Mouse (Mus musculus) cerebellum, postnatal 14 days (tissue): ENCODE data around the gene Krt24.

Source experiments
- DNase-seq, 2 experiments: peaks; one replicate each; pipeline ENCODE4 v3.0.0; 2021; ENCODE audit warnings: mixed read lengths in 2 of 2

Gene Krt24

GRCm38 (mm10) chr11:99284833-99285312 is at the start of gene Krt24:
Gene Krt24 (minus strand): TSS chr11:99285262.
- no peak for DNase-seq

DNA sequence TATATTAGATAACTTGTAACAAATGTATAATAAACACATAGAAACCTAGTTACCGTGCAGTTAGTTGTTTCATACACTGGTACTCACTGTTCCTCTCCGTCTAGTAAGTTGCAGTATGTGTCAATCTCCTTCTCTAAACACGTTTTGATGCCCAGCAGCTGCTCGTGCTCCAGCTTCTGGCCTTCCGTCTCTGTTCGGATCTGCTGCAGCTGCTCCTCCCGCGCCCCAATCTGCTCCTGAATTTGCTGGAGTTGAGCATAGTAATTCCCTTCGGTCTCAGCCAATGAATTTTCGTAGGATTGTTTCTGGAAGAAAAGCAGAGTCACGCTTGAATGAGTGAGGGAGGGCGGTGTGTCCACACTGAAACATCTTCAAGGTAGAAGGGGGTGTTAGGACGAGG is 48.4 kb upstream of the Krt24 start:
- peak in 1 of 2 experiments; percentile 8 for DNase-seq

GRCm38 (mm10) chr11:99329655-99330054 is 44.6 kb upstream of the Krt24 start:
- DNase-seq: no peak

DNA sequence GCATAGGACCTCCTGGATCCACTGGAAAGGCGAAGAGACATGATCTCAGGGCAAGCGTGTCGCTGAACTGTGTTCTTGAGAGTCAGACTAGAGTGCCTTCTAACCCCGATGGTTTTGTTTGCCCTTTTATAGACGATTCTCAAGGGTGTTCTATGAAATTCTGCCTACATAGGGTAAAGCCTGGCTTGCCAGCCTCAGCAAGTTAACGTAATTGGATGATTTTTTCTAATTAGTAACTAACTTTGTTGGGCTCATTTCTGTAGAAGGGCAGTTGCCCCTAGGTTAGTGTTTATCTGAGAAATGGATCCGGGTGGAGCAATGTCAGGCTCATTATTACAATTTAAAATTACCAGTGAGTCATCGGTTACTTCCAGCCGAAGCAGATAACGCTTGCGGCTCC is 37.8 kb upstream of the Krt24 start, which contains the start of gene Krt25:
Gene Krt25, minus strand, starts transcription at position 101 of the 400 bp plus-strand sequence.
- DNase-seq: no peak

DNA sequence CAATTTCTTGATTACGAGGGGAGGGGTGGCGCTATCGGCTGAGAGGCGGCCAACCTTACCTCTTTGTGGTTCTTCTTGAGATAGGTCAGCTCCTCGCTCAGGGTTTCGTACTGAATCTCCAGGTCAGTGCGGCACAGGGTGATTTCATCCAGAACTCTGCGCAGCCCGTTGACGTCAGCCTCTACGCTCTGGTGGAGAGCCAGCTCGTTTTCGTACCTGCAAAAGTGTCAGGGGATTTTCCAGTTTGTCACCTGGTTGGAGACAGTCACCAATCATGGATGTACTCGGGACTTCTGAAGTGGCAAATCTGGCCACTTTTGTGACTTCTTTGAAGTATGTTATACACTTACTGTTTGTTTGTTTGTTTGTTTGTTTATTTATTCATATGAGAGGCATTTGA is 36.0 kb upstream of the Krt24 start:
- no peak for DNase-seq

- no peak for DNase-seq
Measured at GRCm38 (mm10) chr11:99319127-99319526, 34.1 kb upstream of the Krt24 start.

- DNase-seq: no peak
Measured at GRCm38 (mm10) chr11:99316543-99316942, 31.5 kb upstream of the Krt24 start.

DNA sequence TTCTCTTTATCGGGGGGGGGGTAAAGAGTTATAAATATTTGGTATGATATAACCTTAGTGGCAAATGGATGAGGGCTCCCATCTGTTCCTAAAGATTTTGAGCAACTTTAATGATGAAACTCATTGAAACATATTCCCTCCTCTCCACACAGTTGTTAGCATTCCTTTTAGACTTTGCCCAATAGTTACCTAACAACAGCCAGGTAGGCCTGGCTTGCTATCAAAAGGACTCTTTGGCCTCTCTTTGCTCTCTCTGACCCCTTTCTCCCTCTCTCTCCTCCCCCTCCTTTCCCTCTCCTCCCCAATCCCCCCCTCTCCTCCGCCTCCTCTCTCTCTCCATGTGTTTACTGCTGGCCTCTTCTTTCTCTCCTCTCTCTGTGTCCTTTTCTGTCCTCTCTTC is 29.5 kb upstream of the Krt24 start:
- DNase-seq: no peak

DNA sequence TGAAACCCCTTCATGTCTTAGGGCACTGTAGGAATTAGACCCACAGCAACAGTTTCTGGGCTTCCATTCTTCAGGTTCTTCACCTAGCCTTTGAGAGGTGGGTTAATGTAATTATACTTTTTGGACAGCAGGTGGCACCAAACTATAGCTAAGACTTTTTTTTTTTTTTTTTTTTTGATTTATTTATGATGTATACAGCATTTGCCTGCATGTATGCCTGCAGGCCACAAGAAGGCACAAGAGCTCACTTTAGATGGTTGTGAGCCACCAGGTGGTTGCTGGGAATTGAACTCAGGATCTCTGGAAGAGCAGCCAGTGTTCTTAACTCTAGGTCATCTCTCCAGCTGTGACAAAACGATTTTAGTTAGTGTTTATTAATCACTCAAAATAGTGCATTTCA is 25.8 kb upstream of the Krt24 start:
- DNase-seq: peak in 1 of 2 experiments; percentile 22

GRCm38 (mm10) chr11:99307579-99307978 is 22.5 kb upstream of the Krt24 start:
- DNase-seq: peak; percentile 78 to 83

DNA sequence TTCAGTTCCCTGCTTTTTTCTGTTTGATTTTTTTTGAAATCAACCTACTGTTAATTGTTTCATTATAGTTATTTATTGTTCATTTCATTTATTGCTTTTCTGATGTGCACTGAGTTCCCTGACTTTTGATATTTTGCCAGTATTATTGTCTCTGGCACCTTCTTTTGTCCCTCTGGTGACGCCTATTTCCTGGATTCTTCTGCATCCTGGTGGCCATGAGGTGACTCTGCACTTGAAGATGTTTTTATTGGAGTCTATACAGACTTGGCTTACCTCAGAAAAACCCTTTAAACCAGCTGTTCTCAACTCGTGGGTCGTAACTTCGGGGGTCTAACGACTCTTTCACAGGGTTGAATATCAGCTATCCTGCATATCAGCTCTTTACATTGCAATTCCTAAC is 10.0 kb upstream of the Krt24 start:
- peak in 1 of 2 experiments; percentile 24 for DNase-seq

DNA sequence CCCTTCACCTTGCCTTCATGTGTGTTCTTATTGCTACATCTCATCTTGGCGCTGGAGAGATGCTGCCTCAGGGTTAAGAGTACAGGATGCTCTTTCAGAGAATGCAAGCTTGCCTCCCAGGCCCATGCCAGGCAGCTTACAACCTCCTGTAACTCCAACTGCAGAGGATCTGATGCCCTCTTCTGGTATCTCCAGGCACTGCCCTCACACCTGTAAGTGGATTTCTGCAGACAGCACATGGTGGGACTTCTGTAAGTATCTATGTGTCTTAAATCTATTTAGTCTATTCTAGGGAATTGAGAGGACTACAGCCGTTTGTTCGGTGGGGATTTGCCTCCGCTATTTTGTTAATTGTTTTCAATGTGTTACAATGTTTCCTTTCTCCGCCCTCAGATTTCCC is 7.8 kb upstream of the Krt24 start:
- DNase-seq: peak; percentile 78 to 84

DNA sequence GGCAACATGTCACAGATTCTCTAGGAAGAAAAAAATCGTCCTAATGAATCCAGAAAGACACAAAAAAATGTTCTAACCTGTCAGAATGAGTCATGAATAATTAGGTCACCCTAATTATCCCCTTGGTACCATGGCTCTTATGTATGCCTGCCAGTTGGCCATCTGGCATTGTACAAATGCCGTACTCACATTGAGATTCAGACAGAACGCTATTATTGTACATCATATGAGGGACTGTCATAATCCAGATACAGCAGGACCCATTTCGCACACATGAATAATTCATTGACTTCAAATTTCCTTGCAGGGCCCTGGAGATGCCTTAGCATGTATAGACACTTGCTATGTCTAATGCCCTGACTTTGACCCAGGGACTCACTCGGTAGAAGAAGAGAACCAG is 1.1 kb downstream of the Krt24 start:
- peak; percentile 38 to 58 for DNase-seq

DNA sequence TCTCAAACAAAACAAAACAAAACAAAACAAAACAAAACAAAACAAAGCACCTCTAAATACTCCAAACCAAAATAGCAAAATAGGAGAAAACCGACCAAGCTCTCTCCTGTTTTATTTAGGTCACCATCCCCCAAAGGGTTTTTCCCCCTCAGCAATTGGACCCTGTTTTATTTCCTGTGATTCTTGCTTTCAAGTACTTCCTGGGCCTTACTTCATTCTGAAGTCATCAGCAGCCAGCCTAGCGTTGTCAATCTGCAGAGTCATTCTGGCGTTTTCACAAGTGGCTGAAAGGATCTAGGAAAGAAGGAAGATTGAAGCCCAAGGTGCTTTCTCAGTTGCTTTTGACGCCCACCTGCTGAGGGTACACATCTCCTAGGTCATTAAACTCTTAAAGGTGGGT is 1.7 kb downstream of the Krt24 start:
- DNase-seq: peak in 1 of 2 experiments; percentile 22

- DNase-seq: peak; percentile 42 to 45
Measured at GRCm38 (mm10) chr11:99281116-99281515, 3.9 kb downstream of the Krt24 start.

GRCm38 (mm10) chr11:99279986-99280385 is 5.1 kb downstream of the Krt24 start:
- DNase-seq: peak in 1 of 2 experiments; percentile 41

- DNase-seq: no peak
Measured at GRCm38 (mm10) chr11:99276786-99277185, 8.3 kb downstream of the Krt24 start.

DNA sequence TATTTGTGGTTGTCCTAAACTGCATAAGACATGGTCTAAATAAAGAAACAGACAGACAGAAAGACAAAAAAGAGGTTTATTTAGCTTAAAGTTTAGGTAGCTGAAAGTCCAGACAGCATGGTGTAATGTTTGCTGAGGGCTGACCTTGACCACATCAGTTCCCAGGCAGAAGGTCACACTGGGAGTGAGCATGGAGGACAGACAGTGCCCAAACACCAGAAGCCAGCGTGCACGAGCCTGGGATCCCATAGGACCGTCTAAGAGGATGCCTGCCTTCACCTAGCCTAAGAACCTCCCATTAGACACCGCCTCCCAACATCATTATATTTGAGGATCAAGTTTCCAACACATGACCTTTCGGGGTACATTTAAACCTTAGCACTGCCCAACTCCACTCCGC is 9.4 kb downstream of the Krt24 start:
- no peak for DNase-seq

DNA sequence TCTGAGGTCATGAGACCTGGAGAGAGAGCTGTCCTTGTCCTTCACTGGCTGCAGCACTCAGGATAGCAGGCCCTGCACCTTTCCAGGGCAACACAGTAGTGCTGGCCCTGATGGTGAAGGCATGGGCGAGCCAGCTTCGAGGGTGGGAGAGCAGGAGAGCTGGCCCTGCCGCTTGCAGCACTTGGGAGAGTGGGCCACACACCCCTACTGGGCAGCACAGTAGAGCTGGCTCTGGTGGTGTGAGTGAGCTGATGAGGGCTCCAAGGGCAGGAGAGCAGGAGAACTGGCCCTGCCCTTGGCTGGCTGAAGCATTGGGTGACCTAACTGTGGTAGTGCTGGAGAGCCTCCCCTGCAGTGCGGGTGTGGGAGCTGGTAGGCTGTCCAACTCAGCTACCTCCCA is 12.3 kb downstream of the Krt24 start:
- DNase-seq: no peak

DNA sequence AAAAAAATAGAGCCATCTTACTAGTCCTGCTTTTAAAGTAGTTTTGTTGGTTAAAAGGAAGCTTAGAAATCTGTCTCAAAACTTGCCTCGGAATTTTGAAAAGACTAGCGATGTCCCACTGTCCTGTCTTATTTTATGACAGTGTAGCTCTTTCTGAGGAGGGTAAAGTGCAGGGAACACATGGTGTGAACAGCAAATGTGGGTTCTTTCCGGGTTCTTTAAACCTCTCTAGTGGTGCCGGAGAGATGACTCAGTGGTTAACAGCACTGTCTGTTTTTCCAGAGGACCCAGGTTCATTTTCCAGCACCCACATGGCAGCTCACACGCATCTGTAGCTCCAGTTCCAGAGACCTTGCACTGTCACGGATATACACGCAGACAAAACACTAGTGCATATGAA is 15.9 kb downstream of the Krt24 start:
- no peak for DNase-seq

GRCm38 (mm10) chr11:99265796-99266195 is 19.3 kb downstream of the Krt24 start:
- DNase-seq: no peak

- peak; percentile 44 to 66 for DNase-seq
Measured at GRCm38 (mm10) chr11:99265220-99265619, 19.8 kb downstream of the Krt24 start.

- no peak for DNase-seq
Measured at GRCm38 (mm10) chr11:99256213-99256612, 28.8 kb downstream of the Krt24 start.

DNA sequence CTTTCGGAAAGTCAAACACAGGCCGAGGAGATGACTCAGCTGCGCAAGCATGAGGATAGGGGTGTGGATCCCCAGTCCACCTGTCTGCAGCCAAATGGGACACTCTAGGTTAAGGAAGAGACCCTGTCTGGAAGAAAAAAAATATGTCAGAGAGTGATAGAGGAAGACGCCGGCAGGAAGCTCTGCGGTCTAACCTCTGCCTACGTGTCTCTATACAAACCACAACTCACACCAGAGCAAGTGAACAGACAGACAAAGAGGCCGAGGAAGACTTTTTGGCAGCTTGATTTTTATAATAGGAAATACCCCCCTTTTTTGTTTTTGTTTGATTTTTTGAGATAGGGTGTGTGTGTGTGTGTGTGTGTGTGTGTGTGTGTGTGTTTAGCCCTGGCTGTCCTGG is 29.7 kb downstream of the Krt24 start:
- DNase-seq: no peak

DNA sequence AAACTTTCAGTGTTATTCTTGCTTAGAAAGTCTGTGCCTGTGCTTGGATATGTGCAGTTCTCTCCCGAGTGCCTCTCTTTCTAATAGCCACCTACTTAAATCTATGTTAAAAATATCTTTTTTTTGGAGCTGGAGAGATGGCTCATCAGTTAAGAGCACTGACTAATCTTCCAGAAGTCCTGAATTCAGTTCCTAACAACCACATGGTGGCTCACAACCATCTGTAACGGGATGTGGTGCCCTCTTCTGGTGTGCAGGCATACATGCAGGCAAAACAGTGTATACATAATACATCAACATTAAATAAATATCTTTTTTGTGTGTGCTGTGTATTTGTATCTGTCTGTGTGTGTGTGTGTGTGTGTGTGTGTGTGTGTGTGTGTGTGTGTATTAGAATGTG is 31.2 kb downstream of the Krt24 start:
- no peak for DNase-seq

DNA sequence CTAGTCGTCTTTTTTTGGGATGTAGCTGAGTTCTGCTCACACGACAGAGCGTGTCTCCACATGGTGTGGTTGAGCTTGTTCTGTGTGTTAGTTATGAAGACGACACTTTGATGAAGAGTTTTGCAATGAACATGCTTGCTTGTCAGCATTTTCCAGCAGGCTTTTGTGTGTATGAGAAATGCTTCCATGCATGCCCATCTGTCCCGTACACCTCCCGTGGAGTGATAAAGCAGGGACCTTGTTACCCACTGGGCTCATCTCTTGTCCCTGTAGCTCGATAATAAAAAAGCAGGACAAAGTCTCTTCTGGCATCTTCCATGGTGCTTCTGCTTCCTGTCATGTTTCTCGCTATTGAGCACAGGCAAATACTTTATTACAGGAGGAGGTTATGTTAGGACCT is 32.4 kb downstream of the Krt24 start:
- DNase-seq: no peak
